25 mouse cellular contexts compared by ENCODE assay signal in genomic region chr13:34818211-34818610, GRCm38 (mm10).
"Had no signal": no experiment of that assay in that cellular context is flagged by ENCODE, and none has a peak within 500 bp of the region (broad histone marks: within the 10 kb centered on the region; RNA-seq: fewer than 3 reads in every experiment).

No protein-coding gene starts in this region.

- H3K9me3 ChIP-seq: heart, embryonic 15.5 days; hindbrain, embryonic 15.5 days; kidney, embryonic 15.5 days; limb, embryonic 15.5 days had no signal

- H3K9ac ChIP-seq: forebrain, postnatal 0 days; heart, embryonic 13.5 days; heart, embryonic 15.5 days; hindbrain, embryonic 13.5 days; hindbrain, embryonic 15.5 days; kidney, embryonic 15.5 days; limb, embryonic 13.5 days; limb, embryonic 15.5 days had no signal

- H3K27me3 ChIP-seq: heart, embryonic 13.5 days; heart, embryonic 15.5 days; hindbrain, embryonic 13.5 days; hindbrain, embryonic 15.5 days; kidney, embryonic 15.5 days; limb, embryonic 13.5 days; limb, embryonic 15.5 days had no signal

- ATAC-seq: forebrain, postnatal 0 days; hindbrain, postnatal 0 days; intestine, embryonic 16.5 days had no signal

- H3K27ac ChIP-seq: heart, embryonic 13.5 days; heart, embryonic 15.5 days; hindbrain, embryonic 13.5 days; hindbrain, embryonic 15.5 days; hindbrain, postnatal 0 days; kidney, embryonic 15.5 days; kidney, postnatal 0 days; limb, embryonic 13.5 days; limb, embryonic 15.5 days had no signal

- DNase-seq: forebrain, postnatal 0 days; gastrocnemius, postnatal 14 days; gastrocnemius, postnatal 36 days; heart, adult 18-20 months; heart, postnatal 14 days; heart, postnatal 36 days; kidney, adult 11 months; kidney, adult 2 months; kidney, adult 9 months; kidney, postnatal 14 days; kidney, postnatal 36 days; layer of hippocampus, adult 9-11 months; layer of hippocampus, postnatal 36 days; left cerebral cortex, postnatal 4 days had no signal

- H3K36me3 ChIP-seq: heart, embryonic 13.5 days; heart, embryonic 15.5 days; hindbrain, embryonic 13.5 days; hindbrain, embryonic 15.5 days; kidney, embryonic 15.5 days; limb, embryonic 13.5 days; limb, embryonic 15.5 days had no signal

- H3K4me3 ChIP-seq: heart, embryonic 13.5 days; heart, embryonic 15.5 days; hindbrain, embryonic 13.5 days; hindbrain, embryonic 15.5 days; kidney, embryonic 15.5 days; limb, embryonic 13.5 days; limb, embryonic 15.5 days had no signal

- H3K4me2 ChIP-seq: heart, embryonic 11.5 days; heart, embryonic 13.5 days; heart, embryonic 15.5 days; hindbrain, embryonic 13.5 days; hindbrain, embryonic 15.5 days; kidney, embryonic 15.5 days; limb, embryonic 13.5 days; limb, embryonic 15.5 days had no signal
